Mouse (Mus musculus): ENCODE data around the gene Nhsl1.

DNA sequence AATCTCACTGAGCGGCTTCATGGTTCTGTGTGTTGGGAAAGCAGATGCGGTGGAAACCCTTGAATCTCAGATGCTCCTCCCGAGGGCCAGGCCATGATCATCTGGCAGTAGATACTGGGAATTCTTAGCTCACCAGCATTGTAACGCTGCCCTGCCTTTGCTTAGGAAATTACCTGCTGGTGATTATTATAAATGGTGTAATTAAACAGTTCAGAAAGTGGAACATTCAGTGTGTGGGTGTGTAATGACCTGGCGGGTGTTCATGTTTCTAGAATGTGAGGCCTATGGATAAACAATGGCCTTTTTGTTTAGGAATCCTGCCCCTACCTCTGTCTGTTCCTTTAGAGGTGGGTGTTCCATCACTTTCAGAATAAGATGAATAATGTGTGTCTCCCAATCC lies 39.7 kb downstream of the Nhsl1 start:
- TF ChIP-seq CTCF (IDR thresholded peaks at IDR 0.05; ENCODE audit: control insufficient read depth, insufficient read depth, insufficient read length) (no peak), MYOD1 (IDR thresholded peaks at IDR 0.05; ENCODE audit: control insufficient read depth, insufficient read length, low read depth) (no peak), CEBPB (IDR thresholded peaks at IDR 0.05; ENCODE audit: low read depth) (no peak)

Measured in C2C12 (cell line).